Mouse (Mus musculus) midbrain, embryonic 12.5 days (tissue): Measurements from ENCODE around the gene Zc2hc1b. TPM values are rescaled to one million over a fixed set of nuclear protein-coding genes. Genes with fewer than 3 reads are reported as not detected.

ENCODE experiments used
- ATAC-seq: fragments of 200-750 bp; cut with Nextera tagmentation; 2 replicates; pipeline ENCODE4 v1.8.0; 2017; ENCODE audit warnings: low read depth, moderate TSS enrichment, moderate library complexity; ENCODE audit not compliant: low FRiP score
- H3K27ac ChIP-seq: fragments of 300-500 bp; sonication (generic); replicated peaks from 2 replicates; pipeline ENCODE4 v1.5.1; 2016; ENCODE audit warnings: mild to moderate bottlenecking
- H3K27me3 ChIP-seq: fragments of 300-500 bp; sonication (generic); 2 replicates; pipeline ENCODE4 v1.6.1; 2016; ENCODE audit warnings: mild to moderate bottlenecking
- H3K36me3 ChIP-seq: fragments of 300-500 bp; sonication (generic); 2 replicates; pipeline ENCODE4 v1.6.1; 2016
- H3K4me1 ChIP-seq: fragments of 300-500 bp; sonication (generic); 2 replicates; pipeline ENCODE4 v1.6.1; 2016
- H3K4me2 ChIP-seq: fragments of 300-500 bp; sonication (generic); replicated peaks from 2 replicates; pipeline ENCODE4 v1.6.1; 2016; ENCODE audit warnings: mild to moderate bottlenecking, moderate library complexity
- H3K4me3 ChIP-seq: fragments of 300-500 bp; sonication (generic); 2 replicates; pipeline ENCODE4 v1.5.1; 2016; ENCODE audit warnings: mild to moderate bottlenecking
- H3K9ac ChIP-seq: fragments of 300-500 bp; sonication (generic); replicated peaks from 2 replicates; pipeline ENCODE4 v1.6.1; 2016; ENCODE audit warnings: mild to moderate bottlenecking, moderate library complexity
- H3K9me3 ChIP-seq: fragments of 300-500 bp; sonication (generic); 2 replicates; pipeline ENCODE4 v1.6.1; 2016; ENCODE audit warnings: mild to moderate bottlenecking
- WGBS: fragments of 180-500 bp; shearing (Covaris S2); methylation state at CpG from one replicate; pipeline ENCODE4 v1.1.7; 2016; 5-methylcytosine and 5-hydroxymethylcytosine counted together
- polyA plus RNA-seq: library from polyadenylated mRNA; unstranded; fragments of >200 nt; fragmentation: Nextera tagmentation; extraction: Ambion mirVana; gene quantifications from 2 replicates; pipeline ENCODE4 v1.2.1, GENCODE M21; 2016

Zc2hc1b gene
- polyA plus RNA-seq, 1 experiment from 2014 or later = not detected

GRCm38 (mm10) chr10:13170739-13171448 is 6.9 kb downstream of the Zc2hc1b start:
- no peak overlapping the region for H3K9ac ChIP-seq
- H3K27ac ChIP-seq = no peak overlapping the region
- no peak for ATAC-seq
- no peak overlapping the region for H3K4me3 ChIP-seq
- H3K4me1 ChIP-seq = peaks cover 10% of the 10 kb centered on the region; the same call in 1 of the 2 replicates
- H3K4me2 ChIP-seq = no peak overlapping the region
- WGBS = 48% methylated on average over 12 of the region's 12 CpGs
- peaks cover under 1% of the 10 kb centered on the region; the same call in 1 of the 2 replicates for H3K36me3 ChIP-seq
- H3K27me3 ChIP-seq = no peaks in the 10 kb centered on the region
- H3K9me3 ChIP-seq = no peaks in the 10 kb centered on the region

- H3K4me3 ChIP-seq = no peak overlapping the region
- H3K27me3 ChIP-seq = no peaks in the 10 kb centered on the region
- 82% methylated on average over 5 of the region's 5 CpGs for WGBS
- no peaks in the 10 kb centered on the region for H3K36me3 ChIP-seq
- H3K9ac ChIP-seq = no peak overlapping the region
- 0 out of 2 replicates have a peak, but pooled peaks cover 4% of the 10 kb centered on the region for H3K9me3 ChIP-seq
- no peak for ATAC-seq
- H3K4me1 ChIP-seq = peaks cover 10% of the 10 kb centered on the region; the same call in 1 of the 2 replicates
- no peak overlapping the region for H3K27ac ChIP-seq
- no peak overlapping the region for H3K4me2 ChIP-seq
These were observed 9.4 kb downstream of the Zc2hc1b start for GRCm38 (mm10) chr10:13168461-13168860.

- 88% methylated on average over 4 of the region's 4 CpGs for WGBS
These were observed 15.8 kb downstream of the Zc2hc1b start for GRCm38 (mm10) chr10:13162031-13162430.

GRCm38 (mm10) chr10:13160913-13161312 is 16.9 kb downstream of the Zc2hc1b start:
- H3K9me3 ChIP-seq = 0 out of 2 replicates have a peak, but pooled peaks cover 4% of the 10 kb centered on the region
- H3K4me3 ChIP-seq = no peak overlapping the region
- H3K4me1 ChIP-seq = peaks cover 3% of the 10 kb centered on the region; the same call in 1 of the 2 replicates
- 92% methylated on average over 4 of the region's 4 CpGs for WGBS
- no peaks in the 10 kb centered on the region for H3K27me3 ChIP-seq
- ATAC-seq = no peak
- H3K27ac ChIP-seq = no peak overlapping the region
- H3K9ac ChIP-seq = no peak overlapping the region
- no peaks in the 10 kb centered on the region for H3K36me3 ChIP-seq
- H3K4me2 ChIP-seq = no peak overlapping the region

More at GRCm38 (mm10) chr10:13162031-13162430, 15.8 kb downstream of the Zc2hc1b start:
- Histone ChIP-seq H3K4me1 (no peaks in the 10 kb centered on the region), H3K4me2 (no peak overlapping the region), H3K27me3 (no peaks in the 10 kb centered on the region), H3K36me3 (no peaks in the 10 kb centered on the region), H3K4me3 (no peak overlapping the region), H3K9ac (no peak overlapping the region), H3K27ac (no peak overlapping the region), H3K9me3 (0 out of 2 replicates have a peak, but pooled peaks cover 4% of the 10 kb centered on the region)
- ATAC-seq = no peak

- no peak for ATAC-seq
- H3K27ac ChIP-seq = no peak overlapping the region
- no peak overlapping the region for H3K4me2 ChIP-seq
- no peaks in the 10 kb centered on the region for H3K9me3 ChIP-seq
- H3K27me3 ChIP-seq = no peaks in the 10 kb centered on the region
- H3K9ac ChIP-seq = no peak overlapping the region
- H3K4me1 ChIP-seq = peaks cover 9% of the 10 kb centered on the region; the same call in 1 of the 2 replicates
- no peaks in the 10 kb centered on the region for H3K36me3 ChIP-seq
- WGBS = 82% methylated on average over 5 of the region's 5 CpGs
- no peak overlapping the region for H3K4me3 ChIP-seq
These were observed 22.4 kb downstream of the Zc2hc1b start for GRCm38 (mm10) chr10:13155377-13155776.

GRCm38 (mm10) chr10:13152811-13153364 is 24.9 kb downstream of the Zc2hc1b start:
- no peaks in the 10 kb centered on the region for H3K36me3 ChIP-seq
- H3K4me3 ChIP-seq = no peak overlapping the region
- no peak overlapping the region for H3K27ac ChIP-seq
- no peaks in the 10 kb centered on the region for H3K9me3 ChIP-seq
- no peak overlapping the region for H3K9ac ChIP-seq
- no peaks in the 10 kb centered on the region for H3K27me3 ChIP-seq
- H3K4me1 ChIP-seq = peaks cover 9% of the 10 kb centered on the region; the same call in 1 of the 2 replicates
- no peak for ATAC-seq
- WGBS = 92% methylated on average over 4 of the region's 4 CpGs
- no peak overlapping the region for H3K4me2 ChIP-seq

GRCm38 (mm10) chr10:13151353-13151752 is 26.5 kb downstream of the Zc2hc1b start:
- H3K9me3 ChIP-seq = no peaks in the 10 kb centered on the region
- whole genome bisulfite sequencing = 86% methylated on average over 5 of the region's 5 CpGs
- H3K4me1 ChIP-seq = peaks cover 6% of the 10 kb centered on the region; the same call in 1 of the 2 replicates
- H3K27me3 ChIP-seq = no peaks in the 10 kb centered on the region
- H3K4me3 ChIP-seq = no peak overlapping the region
- no peak for ATAC-seq
- no peak overlapping the region for H3K4me2 ChIP-seq
- no peak overlapping the region for H3K27ac ChIP-seq
- no peak overlapping the region for H3K9ac ChIP-seq
- H3K36me3 ChIP-seq = no peaks in the 10 kb centered on the region

GRCm38 (mm10) chr10:13150435-13150834 is 27.4 kb downstream of the Zc2hc1b start:
- no peak overlapping the region for H3K4me2 ChIP-seq
- peaks cover 5% of the 10 kb centered on the region; the same call in 1 of the 2 replicates for H3K4me1 ChIP-seq
- 59% methylated on average over 3 of the region's 3 CpGs for WGBS
- H3K27ac ChIP-seq = no peak overlapping the region
- H3K9ac ChIP-seq = no peak overlapping the region
- H3K4me3 ChIP-seq = no peak overlapping the region
- H3K27me3 ChIP-seq = no peaks in the 10 kb centered on the region
- ATAC-seq = no peak
- H3K36me3 ChIP-seq = no peaks in the 10 kb centered on the region
- H3K9me3 ChIP-seq = no peaks in the 10 kb centered on the region

GRCm38 (mm10) chr10:13140434-13140833 is 37.4 kb downstream of the Zc2hc1b start:
- ATAC-seq = no peak
- H3K27ac ChIP-seq = no peak overlapping the region
- H3K9me3 ChIP-seq = no peaks in the 10 kb centered on the region
- H3K9ac ChIP-seq = no peak overlapping the region
- H3K36me3 ChIP-seq = no peaks in the 10 kb centered on the region
- H3K4me3 ChIP-seq = no peak overlapping the region
- H3K27me3 ChIP-seq = no peaks in the 10 kb centered on the region
- no peaks in the 10 kb centered on the region for H3K4me1 ChIP-seq
- 46% methylated on average over 2 of the region's 2 CpGs for WGBS
- no peak overlapping the region for H3K4me2 ChIP-seq

GRCm38 (mm10) chr10:13137906-13138305 is 39.9 kb downstream of the Zc2hc1b start:
- 96% methylated on average over 6 of the region's 6 CpGs for WGBS
- H3K27me3 ChIP-seq = no peaks in the 10 kb centered on the region
- H3K9ac ChIP-seq = no peak overlapping the region
- no peaks in the 10 kb centered on the region for H3K4me1 ChIP-seq
- no peaks in the 10 kb centered on the region for H3K36me3 ChIP-seq
- no peak overlapping the region for H3K4me3 ChIP-seq
- ATAC-seq = no peak
- no peaks in the 10 kb centered on the region for H3K9me3 ChIP-seq
- no peak overlapping the region for H3K4me2 ChIP-seq
- no peak overlapping the region for H3K27ac ChIP-seq

GRCm38 (mm10) chr10:13135751-13136150 is 42.1 kb downstream of the Zc2hc1b start:
- ATAC-seq = no peak
- Histone ChIP-seq H3K4me1 (no peaks in the 10 kb centered on the region), H3K27ac (no peak overlapping the region), H3K36me3 (no peaks in the 10 kb centered on the region), H3K27me3 (no peaks in the 10 kb centered on the region), H3K9ac (no peak overlapping the region), H3K9me3 (no peaks in the 10 kb centered on the region), H3K4me3 (no peak overlapping the region), H3K4me2 (no peak overlapping the region)
- WGBS = 92% methylated on average over 7 of the region's 7 CpGs

- H3K9ac ChIP-seq = no peak overlapping the region
- WGBS = 95% methylated on average over 7 of the region's 7 CpGs
- H3K9me3 ChIP-seq = no peaks in the 10 kb centered on the region
- H3K4me2 ChIP-seq = no peak overlapping the region
- H3K4me1 ChIP-seq = no peaks in the 10 kb centered on the region
- no peak overlapping the region for H3K27ac ChIP-seq
- no peak overlapping the region for H3K4me3 ChIP-seq
- no peak for ATAC-seq
- H3K27me3 ChIP-seq = no peaks in the 10 kb centered on the region
- no peaks in the 10 kb centered on the region for H3K36me3 ChIP-seq
These were observed 42.5 kb downstream of the Zc2hc1b start for GRCm38 (mm10) chr10:13135276-13135675.
